Mouse (Mus musculus) c-Kit-positive CD71-positive TER-119-negative erythroid progenitor cells, embryonic 14.5 days (primary cell): ENCODE data around the gene Bex2.
"Not testable (repeated sequence)": the region's sequence is repeated elsewhere in the genome, so short reads cannot be mapped to it uniquely, and the experiment has no call there.

Source experiments
- DNase-seq: peaks from one replicate; pipeline ENCODE4 v3.0.0-alpha.2; 2013; ENCODE audit warnings: low read depth

The Bex2 gene

GRCm38 (mm10) chrX:136068020-136068419 lies at the start of gene Bex2:
TSS of gene Bex2 (minus strand) at chrX:136068236.
- not testable (repeated sequence) for DNase-seq

GRCm38 (mm10) chrX:136115419-136115961 lies 47.5 kb upstream of the Bex2 start:
- DNase-seq, result no peak

GRCm38 (mm10) chrX:136115015-136115414 lies 47.0 kb upstream of the Bex2 start:
- DNase-seq, result no peak

GRCm38 (mm10) chrX:136107942-136108341 lies 39.9 kb upstream of the Bex2 start:
- DNase-seq, result no peak

GRCm38 (mm10) chrX:136104724-136105088 lies 36.7 kb upstream of the Bex2 start:
- no peak for DNase-seq

- DNase-seq, result no peak
Observed at GRCm38 (mm10) chrX:136104046-136104723, 36.1 kb upstream of the Bex2 start.

GRCm38 (mm10) chrX:136094421-136094820 lies 26.4 kb upstream of the Bex2 start:
- no peak for DNase-seq

GRCm38 (mm10) chrX:136092497-136093279 lies 24.7 kb upstream of the Bex2 start:
- DNase-seq, result no peak

GRCm38 (mm10) chrX:136085155-136085554 lies 17.1 kb upstream of the Bex2 start, which contains the start of gene Nxf3:
TSS of gene Nxf3 (minus strand) at chrX:136085255.
- DNase-seq, result no peak

- DNase-seq, result peak; percentile 10
Observed at GRCm38 (mm10) chrX:136067201-136067991, 640 bp downstream of the Bex2 start.

GRCm38 (mm10) chrX:136060698-136061097 lies 7.3 kb downstream of the Bex2 start:
- DNase-seq, result no peak

GRCm38 (mm10) chrX:136051219-136051618 lies 16.8 kb downstream of the Bex2 start:
- no peak for DNase-seq

- peak; percentile 48 for DNase-seq
Observed at GRCm38 (mm10) chrX:136047528-136047927, 20.5 kb downstream of the Bex2 start.

- no peak for DNase-seq
Observed at GRCm38 (mm10) chrX:136043726-136044125, 24.3 kb downstream of the Bex2 start.

GRCm38 (mm10) chrX:136032799-136033763 lies 35.0 kb downstream of the Bex2 start, which contains the start of gene Arxes1:
TSS of gene Arxes1 (plus strand) at chrX:136033367.
- not testable (repeated sequence) for DNase-seq

- DNase-seq, result no peak
Observed at GRCm38 (mm10) chrX:136030331-136030730, 37.7 kb downstream of the Bex2 start.
